Mouse (Mus musculus): ENCODE data around the gene Rhbdf1. TPM values are rescaled to one million over a fixed set of nuclear protein-coding genes. Genes with fewer than 3 reads are reported as not detected.

Gene Rhbdf1
- polyA plus RNA-seq, 2 experiments = 3.0 to 5.8 TPM

DNA sequence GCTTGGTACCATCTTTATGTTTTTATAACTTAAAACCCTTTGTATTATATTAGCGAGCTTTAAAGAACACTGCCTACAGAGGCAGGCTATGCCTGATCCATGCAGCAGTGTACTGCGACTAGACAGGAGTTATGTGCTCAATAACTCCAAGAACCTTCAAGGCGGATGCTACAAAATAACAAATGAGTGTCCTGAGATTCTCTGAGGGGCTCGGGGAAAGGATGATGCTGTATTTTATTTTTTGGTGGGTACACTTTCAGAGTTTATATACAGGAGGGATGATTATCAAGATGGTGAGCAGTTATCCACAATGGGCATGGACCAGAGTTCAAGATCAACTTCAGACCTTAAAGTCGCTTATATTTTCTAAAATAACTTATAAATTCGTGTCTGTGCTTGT, 44.7 kb upstream of the Rhbdf1 start:
- ATAC-seq (ENCODE audit: insufficient read depth) = no peak
- no peaks in the 10 kb centered on the region for H3K27me3 ChIP-seq (ENCODE audit: control insufficient read depth, insufficient read depth, low read length)
- peak overlapping the region; percentile 75 to 83 for H3K4me3 ChIP-seq (ENCODE audit: insufficient read depth in 1 of 2, low read depth in 2 of 2, low read length in 2 of 2)
- H3K9ac ChIP-seq (replicated peaks) = peak overlapping the region; percentile 96
- TF ChIP-seq CTCF (IDR thresholded peaks at IDR 0.05; ENCODE audit: low read depth) (no peak), EP300 (IDR thresholded peaks at IDR 0.05; ENCODE audit: low read depth) (no peak)
- peaks cover 74 to 80% of the 10 kb centered on the region in 2 experiments for H3K4me1 ChIP-seq (replicated peaks; ENCODE audit: control insufficient read depth in 2 of 2, insufficient read depth in 2 of 2, low read length in 1 of 2)
- 25% methylated on average over 6 of the region's 6 CpGs for WGBS (ENCODE audit: insufficient replicate concordance)
- peak overlapping the region; percentile 95 for H3K27ac ChIP-seq
- H3K9me3 ChIP-seq (ENCODE audit: control insufficient read depth, low read length) = no peaks in the 10 kb centered on the region
- H3K4me2 ChIP-seq (ENCODE audit: low read depth) = peak overlapping the region; percentile 83
- DNase-seq (ENCODE audit: low read depth in 3 of 3, low spot score in 3 of 3) = no peak
- peaks cover 10% of the 10 kb centered on the region for H3K36me3 ChIP-seq (replicated peaks; ENCODE audit: control insufficient read depth, insufficient read depth, low read depth)

DNA sequence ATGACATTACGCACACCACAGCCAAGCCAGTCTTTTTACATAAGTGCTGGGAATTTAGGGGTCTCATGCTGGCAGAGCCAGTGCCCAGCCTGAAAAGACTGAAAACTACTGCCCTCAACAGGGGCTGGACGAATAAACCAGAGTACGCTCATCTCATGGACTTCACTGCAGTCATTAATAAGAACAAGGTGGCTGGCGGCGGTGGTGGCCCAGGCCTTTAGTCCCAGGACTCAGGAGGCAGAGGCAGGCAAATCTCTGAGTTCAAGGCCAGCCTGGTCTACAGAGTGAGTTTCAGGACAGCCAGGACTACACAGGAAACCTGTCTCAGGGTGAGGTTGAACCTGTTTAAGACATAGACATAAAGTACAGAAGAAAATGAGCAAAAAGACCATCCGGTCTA, 44.1 kb upstream of the Rhbdf1 start:
- WGBS (ENCODE audit: insufficient replicate concordance) = 82% methylated on average over 6 of the region's 6 CpGs
- DNase-seq (ENCODE audit: low read depth in 3 of 3, low spot score in 3 of 3) (no peak), ATAC-seq (ENCODE audit: insufficient read depth) (no peak)
- Histone ChIP-seq H3K9me3 (ENCODE audit: control insufficient read depth, low read length) (no peaks in the 10 kb centered on the region), H3K9ac (replicated peaks) (peak overlapping the region; percentile 60), H3K27me3 (ENCODE audit: control insufficient read depth, insufficient read depth, low read length) (no peaks in the 10 kb centered on the region), H3K36me3 (replicated peaks; ENCODE audit: control insufficient read depth, insufficient read depth, low read depth) (peaks cover 14% of the 10 kb centered on the region), H3K4me2 (ENCODE audit: low read depth) (peak overlapping the region; percentile 34), H3K4me3 (ENCODE audit: insufficient read depth in 1 of 2, low read depth in 2 of 2, low read length in 2 of 2) (no peak overlapping the region), H3K27ac (peak overlapping the region; percentile 98), H3K4me1 (replicated peaks; ENCODE audit: control insufficient read depth in 2 of 2, insufficient read depth in 2 of 2, low read length in 1 of 2) (peaks cover 70 to 80% of the 10 kb centered on the region in 2 experiments)
- TF ChIP-seq CTCF (IDR thresholded peaks at IDR 0.05; ENCODE audit: low read depth) (no peak), EP300 (IDR thresholded peaks at IDR 0.05; ENCODE audit: low read depth) (no peak)

DNA sequence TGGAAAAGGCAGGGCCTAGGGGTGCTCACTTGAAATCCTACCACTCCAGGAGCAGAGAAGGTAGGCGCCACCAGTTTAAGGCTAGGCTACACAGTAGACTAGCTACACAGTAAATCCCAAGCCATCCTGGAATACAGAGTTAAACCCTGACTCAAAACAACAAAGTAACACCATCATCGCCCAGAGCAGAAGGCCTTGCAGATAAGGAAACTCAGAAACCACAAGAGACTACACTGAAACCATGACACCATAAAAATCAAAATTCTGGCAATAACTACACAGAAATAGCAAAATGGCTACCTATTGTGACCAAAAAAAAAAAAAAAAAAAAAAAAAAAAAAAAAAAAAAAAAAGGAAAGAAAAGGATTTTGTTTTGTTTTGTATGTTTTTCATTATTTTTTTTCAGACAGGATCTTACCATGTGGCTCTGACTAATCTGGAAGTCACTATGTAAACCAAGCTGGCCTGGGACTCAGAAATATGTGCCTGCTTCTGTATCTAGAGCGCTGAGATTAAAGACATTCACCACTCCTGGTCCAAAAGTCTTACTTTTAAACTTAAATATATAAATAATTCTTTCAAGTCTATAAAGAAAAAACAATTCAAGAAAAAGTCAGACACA, 43.1 kb upstream of the Rhbdf1 start:
- Histone ChIP-seq H3K27me3 (ENCODE audit: control insufficient read depth, insufficient read depth, low read length) (no peaks in the 10 kb centered on the region), H3K4me2 (ENCODE audit: low read depth) (peak overlapping the region; percentile 58), H3K27ac (peak overlapping the region; percentile 98), H3K4me1 (replicated peaks; ENCODE audit: control insufficient read depth in 2 of 2, insufficient read depth in 2 of 2, low read length in 1 of 2) (peaks cover 65 to 76% of the 10 kb centered on the region in 2 experiments), H3K9me3 (ENCODE audit: control insufficient read depth, low read length) (no peaks in the 10 kb centered on the region), H3K4me3 (ENCODE audit: insufficient read depth in 1 of 2, low read depth in 2 of 2, low read length in 2 of 2) (no peak overlapping the region), H3K9ac (replicated peaks) (peak overlapping the region; percentile 76), H3K36me3 (replicated peaks; ENCODE audit: control insufficient read depth, insufficient read depth, low read depth) (peaks cover 21% of the 10 kb centered on the region)
- WGBS (ENCODE audit: insufficient replicate concordance) = 38% methylated on average over 3 of the region's 3 CpGs
- peak; percentile 67 for ATAC-seq (ENCODE audit: insufficient read depth)
- peak; percentile 83 to 86 (median 85) for DNase-seq (ENCODE audit: low read depth in 3 of 3, low spot score in 3 of 3)
- TF ChIP-seq CTCF (IDR thresholded peaks at IDR 0.05; ENCODE audit: low read depth) (no peak), EP300 (IDR thresholded peaks at IDR 0.05; ENCODE audit: low read depth) (peak; percentile 95)

DNA sequence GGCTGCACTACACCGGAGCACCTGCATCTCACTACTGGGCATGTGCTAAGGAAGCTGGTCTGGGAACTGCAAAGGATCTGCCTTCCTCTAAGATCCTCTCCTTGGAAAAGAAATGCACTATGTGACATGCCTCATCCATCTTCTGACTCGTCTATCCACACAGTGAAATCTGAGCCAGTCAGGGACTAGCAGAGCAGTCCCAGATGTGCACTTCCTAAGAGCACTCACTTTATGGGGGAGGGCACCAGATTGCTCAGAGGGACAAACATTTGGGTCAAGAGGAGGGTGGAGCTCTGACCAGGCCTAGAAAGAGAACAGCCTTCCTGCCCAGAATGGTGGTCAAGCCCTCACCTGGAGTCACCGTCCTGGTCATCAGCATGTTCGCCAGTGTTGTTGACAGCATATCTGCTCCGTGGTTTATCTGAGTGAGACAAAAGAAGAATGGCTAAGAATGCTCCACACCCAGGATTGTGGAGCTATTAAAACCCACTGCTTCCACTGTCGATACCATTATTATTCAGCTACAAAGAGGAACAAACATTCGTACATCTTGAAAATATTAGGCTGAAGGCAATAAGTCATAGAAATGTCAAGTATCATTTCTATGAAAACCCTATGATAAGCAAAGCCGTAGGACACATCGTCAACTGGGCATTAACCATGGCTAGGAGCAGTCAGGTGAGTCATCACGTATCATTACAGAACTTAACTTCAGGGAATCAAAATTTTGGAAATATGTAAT, 40.7 kb upstream of the Rhbdf1 start:
- ATAC-seq (ENCODE audit: insufficient read depth) (no peak), DNase-seq (ENCODE audit: low read depth in 3 of 3, low spot score in 3 of 3) (no peak)
- Histone ChIP-seq H3K4me1 (replicated peaks; ENCODE audit: control insufficient read depth in 2 of 2, insufficient read depth in 2 of 2, low read length in 1 of 2) (peaks cover 55 to 66% of the 10 kb centered on the region in 2 experiments), H3K4me3 (ENCODE audit: insufficient read depth in 1 of 2, low read depth in 2 of 2, low read length in 2 of 2) (no peak overlapping the region), H3K36me3 (replicated peaks; ENCODE audit: control insufficient read depth, insufficient read depth, low read depth) (peaks cover 23% of the 10 kb centered on the region), H3K9ac (replicated peaks) (peak overlapping the region; percentile 76), H3K4me2 (ENCODE audit: low read depth) (no peak overlapping the region), H3K27ac (peak overlapping the region; percentile 98), H3K27me3 (ENCODE audit: control insufficient read depth, insufficient read depth, low read length) (no peaks in the 10 kb centered on the region), H3K9me3 (ENCODE audit: control insufficient read depth, low read length) (no peaks in the 10 kb centered on the region)
- no peak for TF ChIP-seq EP300 (IDR thresholded peaks at IDR 0.05; ENCODE audit: low read depth)
- TF ChIP-seq CTCF (IDR thresholded peaks at IDR 0.05; ENCODE audit: low read depth) = no peak
- WGBS (ENCODE audit: insufficient replicate concordance) = 78% methylated on average over 10 of the region's 10 CpGs

DNA sequence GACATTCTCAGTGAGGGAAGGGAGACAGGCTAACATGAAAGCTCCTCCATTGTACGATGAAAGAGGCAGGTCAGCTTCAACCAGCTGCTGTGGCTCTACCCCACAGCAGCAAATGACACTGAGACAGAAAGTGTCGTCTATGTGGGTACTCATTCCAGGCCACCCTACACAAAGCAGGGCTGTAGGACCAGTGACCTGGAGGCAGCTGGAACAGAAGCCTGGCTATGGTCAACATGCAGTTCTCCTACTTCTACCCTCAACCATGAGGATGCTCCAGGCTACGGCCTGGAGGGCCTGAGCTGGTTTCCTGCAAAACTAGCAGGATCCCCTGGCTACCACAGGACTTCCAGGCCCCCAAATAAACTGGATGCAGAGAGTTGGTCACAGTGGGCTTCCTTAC, 34.5 kb upstream of the Rhbdf1 start:
- Histone ChIP-seq H3K4me3 (ENCODE audit: insufficient read depth in 1 of 2, low read depth in 2 of 2, low read length in 2 of 2) (peak overlapping the region; percentile 11 to 22; a peak in 3 of 4 replicates), H3K4me1 (replicated peaks; ENCODE audit: control insufficient read depth in 2 of 2, insufficient read depth in 2 of 2, low read length in 1 of 2) (peaks cover 70 to 73% of the 10 kb centered on the region in 2 experiments), H3K27ac (peak overlapping the region; percentile 100), H3K4me2 (ENCODE audit: low read depth) (peak overlapping the region; percentile 54), H3K9ac (replicated peaks) (peak overlapping the region; percentile 92), H3K36me3 (replicated peaks; ENCODE audit: control insufficient read depth, insufficient read depth, low read depth) (peaks cover 43% of the 10 kb centered on the region), H3K9me3 (ENCODE audit: control insufficient read depth, low read length) (no peaks in the 10 kb centered on the region), H3K27me3 (ENCODE audit: control insufficient read depth, insufficient read depth, low read length) (no peaks in the 10 kb centered on the region)
- DNase-seq (ENCODE audit: low read depth in 3 of 3, low spot score in 3 of 3) (no peak), ATAC-seq (ENCODE audit: insufficient read depth) (peak; percentile 14; the same call in 1 of the 2 replicates)
- WGBS (ENCODE audit: insufficient replicate concordance) = 44% methylated on average over 3 of the region's 3 CpGs
- TF ChIP-seq CTCF (IDR thresholded peaks at IDR 0.05; ENCODE audit: low read depth) = no peak
- TF ChIP-seq EP300 (IDR thresholded peaks at IDR 0.05; ENCODE audit: low read depth) = no peak
